Mouse (Mus musculus) myocyte (in vitro differentiated cells): ENCODE results near the gene Coq8b.

Experiments used
- E2F4 ChIP-seq: IDR thresholded peaks from one replicate; pipeline ENCODE4 v1.6.1; 2011; ENCODE audit warnings: mild to moderate bottlenecking, control low read depth, moderate library complexity; ENCODE audit not compliant: insufficient read depth
- MAX ChIP-seq: IDR thresholded peaks from one replicate; pipeline ENCODE4 v1.6.1; 2011; ENCODE audit warnings: low read depth, mild to moderate bottlenecking, control low read depth
- MYOD1 ChIP-seq, 3 experiments: IDR thresholded peaks; one replicate each; pipeline ENCODE4 v1.6.1; 2011; ENCODE audit warnings: control low read depth in 2 of 3, low read depth in 2 of 3, mild to moderate bottlenecking in 2 of 3, moderate library complexity in 1 of 3; ENCODE audit not compliant: insufficient read length in 2 of 3, control insufficient read depth in 1 of 3
- POLR2A ChIP-seq: IDR thresholded peaks from one replicate; pipeline ENCODE4 v1.6.1; 2011; ENCODE audit warnings: low read depth, mild to moderate bottlenecking, control low read depth, moderate library complexity; ENCODE audit not compliant: insufficient read length
- POLR2AphosphoS2 ChIP-seq: IDR thresholded peaks from one replicate; pipeline ENCODE4 v1.6.1; 2011; ENCODE audit warnings: low read depth, control low read depth; ENCODE audit not compliant: insufficient read length
- SRF ChIP-seq: IDR thresholded peaks from one replicate; pipeline ENCODE4 v1.6.1; 2011; ENCODE audit warnings: low read depth; ENCODE audit not compliant: control insufficient read depth, insufficient read length
- TCF12 ChIP-seq: IDR thresholded peaks from one replicate; pipeline ENCODE4 v1.6.1; 2011; ENCODE audit warnings: mild to moderate bottlenecking, control low read depth; ENCODE audit not compliant: poor library complexity, insufficient read depth, severe bottlenecking
- TCF3 ChIP-seq: IDR thresholded peaks from one replicate; pipeline ENCODE4 v1.6.1; 2011; ENCODE audit warnings: low read depth, control low read depth; ENCODE audit not compliant: insufficient read length
- USF1 ChIP-seq: IDR thresholded peaks from one replicate; pipeline ENCODE4 v1.6.1; 2011; ENCODE audit warnings: low read depth, mild to moderate bottlenecking, control low read depth, moderate library complexity

GRCm38 (mm10) chr7:27219937-27220336, 12.9 kb upstream of the Coq8b start:
- TF ChIP-seq POLR2A (no peak), TCF3 (no peak), USF1 (no peak), POLR2AphosphoS2 (no peak), TCF12 (no peak), MYOD1 (IDR thresholded peaks at IDR 0.05; ENCODE audit: control insufficient read depth in 1 of 3, insufficient read length in 2 of 3, low read depth in 2 of 3) (no peak), SRF (no peak), MAX (no peak), E2F4 (no peak)
